ENCODE assay signal across 30 mouse cellular contexts in the genomic region with DNA sequence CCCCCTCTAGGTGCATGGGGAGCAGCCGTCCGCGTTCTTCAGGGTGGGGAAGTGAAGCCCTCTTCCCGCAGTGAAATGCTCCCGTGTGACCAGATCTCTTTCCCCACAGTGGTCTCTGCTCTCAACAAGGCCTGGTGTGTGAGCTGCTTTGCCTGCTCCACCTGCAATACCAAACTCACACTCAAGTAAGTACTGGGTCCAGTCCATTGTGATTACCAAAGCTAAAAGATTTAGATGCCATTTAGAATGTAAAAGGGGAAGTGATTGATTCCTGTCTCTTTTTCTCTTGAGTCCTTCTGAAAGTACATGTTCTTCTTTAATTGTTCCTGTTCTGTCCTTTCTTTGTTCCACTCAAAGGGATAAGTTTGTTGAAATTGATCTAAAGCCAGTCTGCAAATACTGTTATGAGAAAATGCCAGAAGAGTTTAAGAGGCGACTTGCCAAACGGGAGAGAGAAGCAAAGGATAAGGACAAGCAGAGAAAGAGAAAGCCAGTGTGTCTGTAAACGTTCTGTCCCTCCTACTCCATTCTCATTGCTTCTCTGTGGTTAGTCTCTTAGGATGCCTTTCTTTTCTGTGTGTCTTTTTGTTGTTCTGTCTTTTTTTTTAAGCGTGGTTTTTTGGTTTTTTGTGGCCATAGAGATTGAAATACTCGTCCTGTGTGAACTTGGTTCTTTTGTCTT. TPM values are rescaled to one million over a fixed set of nuclear protein-coding genes. Genes with fewer than 3 reads are reported as not detected.
DNase-seq lines count a peak whose midpoint lies in the region; ATAC-seq and TF ChIP-seq lines count a peak whose summit lies in the region.
"Had no signal": no experiment of that assay in that cellular context is flagged by ENCODE, and none has a peak within 500 bp of the region (broad histone marks: within the 10 kb centered on the region; RNA-seq: fewer than 3 reads in every experiment).

No protein-coding gene starts in this region.

- peaks cover 69% of the 10 kb centered on the region for H3K36me3 ChIP-seq in lung, embryonic 14.5 days (ENCODE audit: insufficient read depth)
- peaks cover 39 to 89% of the 10 kb centered on the region in 2 experiments for H3K36me3 ChIP-seq in CH12.LX (replicated peaks in 1 of 2; ENCODE audit: control insufficient read depth in 1 of 2, insufficient read depth in 1 of 2, low read length in 1 of 2)
- peaks cover 82% of the 10 kb centered on the region for H3K36me3 ChIP-seq in embryonic facial prominence, embryonic 10.5 days (replicated peaks)

- H3K9me3 ChIP-seq in lung, embryonic 14.5 days (ENCODE audit: low read depth, low read length): no peaks in the 10 kb centered on the region
- no peaks in the 10 kb centered on the region for H3K9me3 ChIP-seq in CH12.LX (replicated peaks; ENCODE audit: low read length)
- no peaks in the 10 kb centered on the region for H3K9me3 ChIP-seq in embryonic facial prominence, embryonic 10.5 days
- H3K9me3 ChIP-seq: embryonic facial prominence, embryonic 13.5 days; forebrain, embryonic 10.5 days; megakaryocyte, embryonic 14.5 days; midbrain, embryonic 12.5 days; neural tube, embryonic 12.5 days had no signal

- TF ChIP-seq CTCF in gastrocnemius, adult 2 months (IDR thresholded peaks at IDR 0.05): no peak
- no peak for TF ChIP-seq CTCF in lung, embryonic 14.5 days (IDR thresholded peaks at IDR 0.05; ENCODE audit: low read depth)
- no peak for TF ChIP-seq CTCF in CH12.LX (conservative IDR thresholded peaks at IDR 0.05 in 1 of 2, IDR thresholded peaks at IDR 0.05 in 1 of 2; ENCODE audit: low read depth in 2 of 2, low read length in 2 of 2)

- DNase-seq in gastrocnemius, adult 2 months: no peak
- no peak for DNase-seq in gastrocnemius, adult 18-20 months (ENCODE audit: low spot score)
- no peak for DNase-seq in lung, embryonic 14.5 days
- no peak for DNase-seq in lung, adult 18-20 months
- peak; percentile 9 for DNase-seq in CH12.LX (ENCODE audit: extremely low read depth)
- peak; percentile 45 for DNase-seq in lung, postnatal 36 days
- no peak for DNase-seq in embryonic facial prominence, embryonic 10.5 days (ENCODE audit: low spot score)
- DNase-seq: adrenal gland, postnatal 25 days; cerebellum, adult 11-12 months; cerebellum, adult 9-11 months; embryo, embryonic 11 days; gastrocnemius, postnatal 25 days; heart, adult 2 months; heart, postnatal 36 days; kidney, adult 9 months; kidney, postnatal 10 days; layer of hippocampus, adult 9-11 months; right cerebral cortex, adult 18-20 months; spleen, adult 18-20 months; thymus, postnatal 25 days had no signal

- WGBS in lung, embryonic 14.5 days: 85% methylated on average over 10 of the region's 10 CpGs
- 87% methylated on average over 10 of the region's 10 CpGs for WGBS in embryonic facial prominence, embryonic 10.5 days

- H3K4me1 ChIP-seq in lung, embryonic 14.5 days (ENCODE audit: insufficient read depth): no peaks in the 10 kb centered on the region
- H3K4me1 ChIP-seq in CH12.LX (ENCODE audit: control insufficient read depth in 1 of 2, insufficient read depth in 2 of 2): peaks cover 0 to 3% of the 10 kb centered on the region in 2 experiments; a peak in 1 of 4 replicates
- H3K4me1 ChIP-seq in embryonic facial prominence, embryonic 10.5 days: no peaks in the 10 kb centered on the region
- H3K4me1 ChIP-seq: embryonic facial prominence, embryonic 13.5 days; forebrain, embryonic 10.5 days; midbrain, embryonic 12.5 days; neural tube, embryonic 12.5 days had no signal

- in situ Hi-C loops in CH12.LX (cut with MboI; ENCODE audit: low pct_ligation_motif_present, low pct_unique_long_range_greater_than_20kb, low sequenced_read_pairs): no loop called here

- 0 out of 2 replicates have a peak, but pooled peaks cover 3% of the 10 kb centered on the region for H3K79me2 ChIP-seq in CH12.LX (replicated peaks; ENCODE audit: control insufficient read depth, extremely low read depth, insufficient read depth, poor library complexity, severe bottlenecking)

- TF ChIP-seq POLR2A in CH12.LX (IDR thresholded peaks at IDR 0.05; ENCODE audit: low read depth, low read length): no peak

- intact Hi-C loops in gastrocnemius, adult 2 months (cut with DNase I): no loop called here

- no peak for ATAC-seq in lung, embryonic 14.5 days (ENCODE audit: insufficient read depth)
- ATAC-seq: forebrain, embryonic 16.5 days; intestine, postnatal 0 days had no signal

- H3K4me2 ChIP-seq in lung, embryonic 14.5 days: no peak overlapping the region
- no peak overlapping the region for H3K4me2 ChIP-seq in CH12.LX (ENCODE audit: insufficient read depth, low read depth, poor library complexity, severe bottlenecking)
- H3K4me2 ChIP-seq: embryonic facial prominence, embryonic 13.5 days; hindbrain, embryonic 14.5 days; liver, embryonic 11.5 days; midbrain, embryonic 12.5 days; neural tube, embryonic 12.5 days had no signal

- TF ChIP-seq EP300 in CH12.LX (IDR thresholded peaks at IDR 0.05; ENCODE audit: low read length): no peak

- H3K9ac ChIP-seq in lung, embryonic 14.5 days: no peak overlapping the region
- H3K9ac ChIP-seq in CH12.LX (ENCODE audit: insufficient read depth, low read depth): no peak overlapping the region
- H3K9ac ChIP-seq: embryonic facial prominence, embryonic 13.5 days; hindbrain, embryonic 14.5 days; midbrain, embryonic 12.5 days; neural tube, embryonic 12.5 days had no signal

- no peak for TF ChIP-seq RAD21 in CH12.LX (IDR thresholded peaks at IDR 0.05; ENCODE audit: low read depth, low read length)

- no peak overlapping the region for H3K4me3 ChIP-seq in gastrocnemius, adult 2 months
- H3K4me3 ChIP-seq in lung, embryonic 14.5 days (ENCODE audit: low read depth, low read length): no peak overlapping the region
- H3K4me3 ChIP-seq in CH12.LX (replicated peaks in 1 of 3; ENCODE audit: low read depth in 2 of 3, low read length in 2 of 3, poor library complexity in 1 of 3): no peak overlapping the region
- H3K4me3 ChIP-seq in embryonic facial prominence, embryonic 10.5 days: no peak overlapping the region
- H3K4me3 ChIP-seq: embryonic facial prominence, embryonic 13.5 days; forebrain, embryonic 10.5 days; heart, adult 2 months; megakaryocyte, embryonic 14.5 days; midbrain, embryonic 12.5 days; myocyte; neural tube, embryonic 12.5 days had no signal

- H3K27ac ChIP-seq in gastrocnemius, adult 2 months: peak overlapping the region; percentile 53; the same call in 1 of the 2 replicates
- 0 out of 2 replicates have a peak overlapping the region, but pooled peaks have one; percentile 1 for H3K27ac ChIP-seq in lung, embryonic 14.5 days (ENCODE audit: low read depth)
- H3K27ac ChIP-seq in CH12.LX (ENCODE audit: insufficient read depth, low read depth): no peak overlapping the region
- H3K27ac ChIP-seq in embryonic facial prominence, embryonic 10.5 days (replicated peaks): no peak overlapping the region
- H3K27ac ChIP-seq: embryonic facial prominence, embryonic 13.5 days; forebrain, embryonic 10.5 days; hindbrain, embryonic 14.5 days; midbrain, embryonic 12.5 days; neural tube, embryonic 12.5 days had no signal

- dilution Hi-C loops in CH12.LX (cut with MboI; ENCODE audit: extremely low pct_ligation_motif_present, extremely low pct_unique_long_range_greater_than_20kb, low sequenced_read_pairs): no loop called here

- no peaks in the 10 kb centered on the region for H3K27me3 ChIP-seq in lung, embryonic 14.5 days (ENCODE audit: insufficient read depth, low read length)
- H3K27me3 ChIP-seq in CH12.LX (replicated peaks): no peaks in the 10 kb centered on the region
- no peaks in the 10 kb centered on the region for H3K27me3 ChIP-seq in embryonic facial prominence, embryonic 10.5 days (replicated peaks; ENCODE audit: low read depth, poor library complexity, severe bottlenecking)
- H3K27me3 ChIP-seq: embryonic facial prominence, embryonic 13.5 days; megakaryocyte, embryonic 14.5 days; midbrain, embryonic 12.5 days; neural tube, embryonic 12.5 days had no signal

TF ChIP-seq in CH12.LX, 34 proteins besides CTCF, POLR2A, EP300 and RAD21:
- no peak for TF ChIP-seq SIN3A (IDR thresholded peaks at IDR 0.05; ENCODE audit: low read length)
- no peak for TF ChIP-seq NELFE (IDR thresholded peaks at IDR 0.05; ENCODE audit: low read depth, low read length)
- no peak for TF ChIP-seq ZC3H11A (IDR thresholded peaks at IDR 0.05; ENCODE audit: low read depth, low read length)
- no peak for TF ChIP-seq USF2 (conservative IDR thresholded peaks at IDR 0.05; ENCODE audit: low read depth, low read length)
- TF ChIP-seq PAX5 (IDR thresholded peaks at IDR 0.05; ENCODE audit: low read length): no peak
- TF ChIP-seq KAT2A (IDR thresholded peaks at IDR 0.05; ENCODE audit: insufficient replicate concordance, low read length): no peak
- TF ChIP-seq MAZ (IDR thresholded peaks at IDR 0.05; ENCODE audit: low read depth, low read length): no peak

RNA-seq across cellular contexts. Expression of a gene that starts 28.3 kb away (rescaled TPM):
- total RNA-seq in gastrocnemius, adult 2 months (2021): 10 to 100 TPM; 48.5 to 48.9 TPM
- total RNA-seq in gastrocnemius, adult 18-20 months (2021): 10 to 100 TPM; 42.0 to 47.0 TPM
- polyA plus RNA-seq in lung, embryonic 14.5 days (2014; fragmentation: Nextera tagmentation; extraction: Ambion mirVana): 40.8 and 41.8 TPM in 2 replicates
- total RNA-seq in CH12.LX (2012; rRNA removed) (45.0 and 59.3 TPM in 2 replicates), CH12.LX (2014; rRNA removed) (53.4 and 64.1 TPM in 2 replicates)
- polyA plus RNA-seq in CH12.LX (2012; ENCODE audit: insufficient read length, low read depth): 49.5 and 56.3 TPM in 2 replicates
- 27.0 and 28.2 TPM in 2 replicates for polyA plus RNA-seq in embryonic facial prominence, embryonic 10.5 days (2016; fragmentation: Nextera tagmentation; extraction: Ambion mirVana)

Comparison
In these comparisons a context has a peak if more than half of its experiments do, and no peak if none do; other contexts are left out.
1. DNase-seq: peak in CH12.LX (single experiment) and lung, postnatal 36 days (single experiment); none in gastrocnemius, adult 2 months (single experiment), gastrocnemius, adult 18-20 months (single experiment), lung, embryonic 14.5 days (single experiment), lung, adult 18-20 months (0 of 2) and embryonic facial prominence, embryonic 10.5 days (single experiment).
2. H3K27ac ChIP-seq: peak in gastrocnemius, adult 2 months (single experiment) and lung, embryonic 14.5 days (single experiment); none in CH12.LX (single experiment) and embryonic facial prominence, embryonic 10.5 days (single experiment).